Mouse (Mus musculus): Measurements from ENCODE around the gene Sphk2. TPM values are rescaled to one million over a fixed set of nuclear protein-coding genes. Genes with fewer than 3 reads are reported as not detected.

The Sphk2 gene
- polyA plus RNA-seq, 1 experiment = 27.7 TPM

- TF ChIP-seq POLR2A (IDR thresholded peaks at IDR 0.05; ENCODE audit: borderline replicate concordance, insufficient read depth, low read length) = no peak
- TF ChIP-seq CTCF (IDR thresholded peaks at IDR 0.05; ENCODE audit: borderline replicate concordance, insufficient read depth, low read depth, low read length) = no peak
- H3K27ac ChIP-seq (ENCODE audit: insufficient read depth, low read length) = no peak overlapping the region
- H3K4me3 ChIP-seq (replicated peaks; ENCODE audit: insufficient read depth, low read depth, low read length) = no peak overlapping the region
- 63% methylated on average over 10 of the region's 10 CpGs for WGBS
- no peaks in the 10 kb centered on the region for H3K4me1 ChIP-seq (ENCODE audit: control insufficient read depth, insufficient read depth, low read length)
- H3K27me3 ChIP-seq (ENCODE audit: control insufficient read depth, insufficient read depth, low read length) = no peaks in the 10 kb centered on the region
- no peak for DNase-seq
Measured at GRCm38 (mm10) chr7:45739820-45740219, 22.0 kb upstream of the Sphk2 start.

GRCm38 (mm10) chr7:45739162-45739763 is 21.5 kb upstream of the Sphk2 start:
- H3K4me3 ChIP-seq (replicated peaks; ENCODE audit: insufficient read depth, low read depth, low read length) = no peak overlapping the region
- peak; percentile 80 to 82 for DNase-seq
- no peaks in the 10 kb centered on the region for H3K4me1 ChIP-seq (ENCODE audit: control insufficient read depth, insufficient read depth, low read length)
- 6% methylated on average over 9 of the region's 9 CpGs for WGBS
- no peak for TF ChIP-seq POLR2A (IDR thresholded peaks at IDR 0.05; ENCODE audit: borderline replicate concordance, insufficient read depth, low read length)
- TF ChIP-seq CTCF (IDR thresholded peaks at IDR 0.05; ENCODE audit: borderline replicate concordance, insufficient read depth, low read depth, low read length) = peak; percentile 79
- no peak overlapping the region for H3K27ac ChIP-seq (ENCODE audit: insufficient read depth, low read length)
- no peaks in the 10 kb centered on the region for H3K27me3 ChIP-seq (ENCODE audit: control insufficient read depth, insufficient read depth, low read length)

GRCm38 (mm10) chr7:45733477-45733876 is 15.7 kb upstream of the Sphk2 start:
- no peak overlapping the region for H3K4me3 ChIP-seq (replicated peaks; ENCODE audit: insufficient read depth, low read depth, low read length)
- WGBS = 61% methylated on average over 5 of the region's 5 CpGs
- TF ChIP-seq CTCF (IDR thresholded peaks at IDR 0.05; ENCODE audit: borderline replicate concordance, insufficient read depth, low read depth, low read length) (no peak), POLR2A (IDR thresholded peaks at IDR 0.05; ENCODE audit: borderline replicate concordance, insufficient read depth, low read length) (no peak)
- no peak for DNase-seq
- no peak overlapping the region for H3K27ac ChIP-seq (ENCODE audit: insufficient read depth, low read length)
- no peaks in the 10 kb centered on the region for H3K27me3 ChIP-seq (ENCODE audit: control insufficient read depth, insufficient read depth, low read length)
- H3K4me1 ChIP-seq (ENCODE audit: control insufficient read depth, insufficient read depth, low read length) = no peaks in the 10 kb centered on the region

GRCm38 (mm10) chr7:45730727-45731431 is 13.1 kb upstream of the Sphk2 start:
- Histone ChIP-seq H3K27me3 (ENCODE audit: control insufficient read depth, insufficient read depth, low read length) (no peaks in the 10 kb centered on the region), H3K27ac (ENCODE audit: insufficient read depth, low read length) (no peak overlapping the region), H3K4me1 (ENCODE audit: control insufficient read depth, insufficient read depth, low read length) (no peaks in the 10 kb centered on the region), H3K4me3 (replicated peaks; ENCODE audit: insufficient read depth, low read depth, low read length) (no peak overlapping the region)
- TF ChIP-seq POLR2A (IDR thresholded peaks at IDR 0.05; ENCODE audit: borderline replicate concordance, insufficient read depth, low read length) (no peak), CTCF (IDR thresholded peaks at IDR 0.05; ENCODE audit: borderline replicate concordance, insufficient read depth, low read depth, low read length) (0 out of 2 replicates have a peak, but pooled peaks have one; percentile 6)
- WGBS = 26% methylated on average over 16 of the region's 16 CpGs
- DNase-seq = peak in 1 of 2 experiments; percentile 16

GRCm38 (mm10) chr7:45727625-45728024 is 9.8 kb upstream of the Sphk2 start:
- H3K4me3 ChIP-seq (replicated peaks; ENCODE audit: insufficient read depth, low read depth, low read length) = no peak overlapping the region
- 80% methylated on average over 3 of the region's 3 CpGs for WGBS
- no peaks in the 10 kb centered on the region for H3K4me1 ChIP-seq (ENCODE audit: control insufficient read depth, insufficient read depth, low read length)
- H3K27me3 ChIP-seq (ENCODE audit: control insufficient read depth, insufficient read depth, low read length) = no peaks in the 10 kb centered on the region
- TF ChIP-seq POLR2A (IDR thresholded peaks at IDR 0.05; ENCODE audit: borderline replicate concordance, insufficient read depth, low read length) (no peak), CTCF (IDR thresholded peaks at IDR 0.05; ENCODE audit: borderline replicate concordance, insufficient read depth, low read depth, low read length) (no peak)
- no peak for DNase-seq
- H3K27ac ChIP-seq (ENCODE audit: insufficient read depth, low read length) = no peak overlapping the region

GRCm38 (mm10) chr7:45726419-45726818 is 8.6 kb upstream of the Sphk2 start:
- DNase-seq = no peak
- Histone ChIP-seq H3K4me1 (ENCODE audit: control insufficient read depth, insufficient read depth, low read length) (0 out of 2 replicates have a peak, but pooled peaks cover 6% of the 10 kb centered on the region), H3K27me3 (ENCODE audit: control insufficient read depth, insufficient read depth, low read length) (no peaks in the 10 kb centered on the region), H3K27ac (ENCODE audit: insufficient read depth, low read length) (no peak overlapping the region), H3K4me3 (replicated peaks; ENCODE audit: insufficient read depth, low read depth, low read length) (no peak overlapping the region)
- WGBS = 91% methylated on average over 10 of the region's 10 CpGs
- no peak for TF ChIP-seq CTCF (IDR thresholded peaks at IDR 0.05; ENCODE audit: borderline replicate concordance, insufficient read depth, low read depth, low read length)
- TF ChIP-seq POLR2A (IDR thresholded peaks at IDR 0.05; ENCODE audit: borderline replicate concordance, insufficient read depth, low read length) = no peak

- no peak for TF ChIP-seq POLR2A (IDR thresholded peaks at IDR 0.05; ENCODE audit: borderline replicate concordance, insufficient read depth, low read length)
- no peak for TF ChIP-seq CTCF (IDR thresholded peaks at IDR 0.05; ENCODE audit: borderline replicate concordance, insufficient read depth, low read depth, low read length)
- 83% methylated on average over 11 of the region's 11 CpGs for WGBS
Measured at GRCm38 (mm10) chr7:45725713-45726112, 7.9 kb upstream of the Sphk2 start, which contains the start of gene Spaca4. Gene Spaca4, minus strand, starts transcription at chr7:45725813.

GRCm38 (mm10) chr7:45725151-45725550 is 7.3 kb upstream of the Sphk2 start:
- Histone ChIP-seq H3K27ac (ENCODE audit: insufficient read depth, low read length) (no peak overlapping the region), H3K4me1 (ENCODE audit: control insufficient read depth, insufficient read depth, low read length) (0 out of 2 replicates have a peak, but pooled peaks cover 8% of the 10 kb centered on the region), H3K4me3 (replicated peaks; ENCODE audit: insufficient read depth, low read depth, low read length) (no peak overlapping the region), H3K27me3 (ENCODE audit: control insufficient read depth, insufficient read depth, low read length) (no peaks in the 10 kb centered on the region)
- TF ChIP-seq CTCF (IDR thresholded peaks at IDR 0.05; ENCODE audit: borderline replicate concordance, insufficient read depth, low read depth, low read length) = no peak
- TF ChIP-seq POLR2A (IDR thresholded peaks at IDR 0.05; ENCODE audit: borderline replicate concordance, insufficient read depth, low read length) = no peak
- no peak for DNase-seq
- 57% methylated on average over 9 of the region's 9 CpGs for WGBS

More at GRCm38 (mm10) chr7:45725713-45726112, 7.9 kb upstream of the Sphk2 start, which contains the start of gene Spaca4:
- DNase-seq = no peak
- no peaks in the 10 kb centered on the region for H3K27me3 ChIP-seq (ENCODE audit: control insufficient read depth, insufficient read depth, low read length)
- 0 out of 2 replicates have a peak, but pooled peaks cover 8% of the 10 kb centered on the region for H3K4me1 ChIP-seq (ENCODE audit: control insufficient read depth, insufficient read depth, low read length)
- H3K4me3 ChIP-seq (replicated peaks; ENCODE audit: insufficient read depth, low read depth, low read length) = no peak within 1 kb of the TSS
- H3K27ac ChIP-seq (ENCODE audit: insufficient read depth, low read length) = no peak within 1 kb of the TSS
